Comparison of ENCODE assay signal across 9 mouse cellular contexts in the genomic region with DNA sequence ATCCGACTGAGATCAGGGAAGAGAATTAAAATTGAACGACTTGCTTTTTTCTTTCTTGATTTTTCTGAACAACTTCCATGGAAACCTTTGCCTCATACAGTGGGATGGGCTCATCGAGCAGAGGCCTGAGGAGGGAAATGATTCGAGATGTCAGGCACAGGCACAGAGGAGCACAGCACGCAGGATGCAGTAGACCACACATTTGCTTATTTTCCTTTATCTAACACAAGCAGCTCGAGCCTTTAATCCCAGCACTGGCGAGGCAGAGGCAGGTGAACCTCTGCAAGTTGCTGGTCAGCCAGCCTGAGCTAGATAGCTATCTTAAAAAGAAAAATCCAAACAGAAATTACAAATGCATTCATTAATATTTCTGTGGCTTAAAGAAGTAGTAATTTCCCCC. TPM values are rescaled to one million over a fixed set of nuclear protein-coding genes. Genes with fewer than 3 reads are reported as not detected.
DNase-seq lines count a peak whose midpoint lies in the region; ATAC-seq and TF ChIP-seq lines count a peak whose summit lies in the region.
"Had no signal": no experiment of that assay in that cellular context is flagged by ENCODE, and none has a peak within 500 bp of the region (broad histone marks: within the 10 kb centered on the region; RNA-seq: fewer than 3 reads in every experiment).

No protein-coding gene starts in this region.

- H3K27ac ChIP-seq in kidney, embryonic 14.5 days (ENCODE audit: low read depth, low read length) = no peak overlapping the region
- no peak overlapping the region for H3K27ac ChIP-seq in midbrain, embryonic 10.5 days (replicated peaks)

- H3K9me3 ChIP-seq in kidney, embryonic 14.5 days (ENCODE audit: control insufficient read depth, low read length) = no peaks in the 10 kb centered on the region
- no peaks in the 10 kb centered on the region for H3K9me3 ChIP-seq in G1E (replicated peaks)
- no peaks in the 10 kb centered on the region for H3K9me3 ChIP-seq in midbrain, embryonic 10.5 days (replicated peaks)

- H3K4me2 ChIP-seq in kidney, embryonic 14.5 days (replicated peaks; ENCODE audit: low read depth, low read length) = peak overlapping the region; percentile 87; the same call in 1 of the 2 replicates

- ATAC-seq in kidney, embryonic 14.5 days (ENCODE audit: low FRiP score, low TSS enrichment) = no peak
- ATAC-seq in G1E (ENCODE audit: extremely low read depth, insufficient number of reproducible peaks, low FRiP score, poor library complexity, severe bottlenecking) = peak; percentile 46
- peak; percentile 50 for ATAC-seq in erythroblast, adult 5-6 weeks (replicated peaks; ENCODE audit: low FRiP score, poor library complexity, severe bottlenecking)

- no peaks in the 10 kb centered on the region for H3K27me3 ChIP-seq in kidney, embryonic 14.5 days (ENCODE audit: control insufficient read depth, insufficient read depth, low read length)
- H3K27me3 ChIP-seq in G1E (ENCODE audit: insufficient read depth, low read length) = no peaks in the 10 kb centered on the region
- no peaks in the 10 kb centered on the region for H3K27me3 ChIP-seq in midbrain, embryonic 10.5 days (ENCODE audit: low read depth, poor library complexity, severe bottlenecking)

- peaks cover 16% of the 10 kb centered on the region for H3K4me1 ChIP-seq in kidney, embryonic 14.5 days (ENCODE audit: control insufficient read depth, insufficient read depth, low read length)
- peaks cover 49% of the 10 kb centered on the region for H3K4me1 ChIP-seq in G1E (ENCODE audit: insufficient read depth, low read depth, low read length)
- peaks cover 30% of the 10 kb centered on the region for H3K4me1 ChIP-seq in midbrain, embryonic 10.5 days

- no peak for TF ChIP-seq CTCF in G1E (IDR thresholded peaks at IDR 0.05; ENCODE audit: low read depth, low read length)

- WGBS in kidney, embryonic 14.5 days = 53% methylated on average over 7 of the region's 7 CpGs
- 48% methylated on average over 7 of the region's 7 CpGs for WGBS in midbrain, embryonic 10.5 days

- peaks cover 15% of the 10 kb centered on the region for H3K36me3 ChIP-seq in kidney, embryonic 14.5 days (ENCODE audit: control insufficient read depth, insufficient read depth, low read length)
- peaks cover 59% of the 10 kb centered on the region for H3K36me3 ChIP-seq in G1E (replicated peaks)
- peaks cover 21% of the 10 kb centered on the region for H3K36me3 ChIP-seq in midbrain, embryonic 10.5 days

- no peak for DNase-seq in kidney, adult 8-10 months
- DNase-seq in G1E (ENCODE audit: low spot score) = no peak
- no peak for DNase-seq in midbrain, embryonic 10.5 days (ENCODE audit: low spot score)
- DNase-seq in adrenal gland, postnatal 36 days = no peak
- DNase-seq in kidney, adult 11 months = no peak
- no peak for DNase-seq in cerebellum, adult 9-11 months
- DNase-seq: kidney, adult 2 months had no signal

- no peak overlapping the region for H3K4me3 ChIP-seq in kidney, embryonic 14.5 days (ENCODE audit: low read length)
- H3K4me3 ChIP-seq in G1E (ENCODE audit: low read depth, low read length) = peak overlapping the region; percentile 93; the same call in 1 of the 2 replicates
- H3K4me3 ChIP-seq in midbrain, embryonic 10.5 days = peak overlapping the region; percentile 94

- no peak overlapping the region for H3K9ac ChIP-seq in kidney, embryonic 14.5 days (ENCODE audit: low read depth, low read length)

RNA-seq across cellular contexts. Expression of a gene that starts 1.2 kb away (rescaled TPM):
- 21.1 and 25.6 TPM in 2 replicates for polyA plus RNA-seq in kidney, embryonic 14.5 days (2014; fragmentation: Nextera tagmentation; extraction: Ambion mirVana)
- 42.7 and 80.4 TPM in 2 replicates for total RNA-seq in G1E (2014; fragmentation: Nextera tagmentation)
- 37.6 and 38.1 TPM in 2 replicates for total RNA-seq in G1E (2017)
- 18.9 and 20.3 TPM in 2 replicates for polyA plus RNA-seq in G1E (2012)
- 17.3 and 43.0 TPM in 2 replicates for total RNA-seq in erythroblast, adult 5-6 weeks (2015; ENCODE audit: low replicate concordance)
- 44.7 and 97.2 TPM in 2 replicates for total RNA-seq in erythroblast, adult 5-6 weeks (2017; ENCODE audit: low replicate concordance)
- polyA plus RNA-seq in midbrain, embryonic 10.5 days (2016; fragmentation: Nextera tagmentation; extraction: Ambion mirVana) = 38.3 and 39.0 TPM in 2 replicates
- total RNA-seq in adrenal gland, postnatal 36 days (2021) = 1 to 10 TPM; 5.3 to 5.4 TPM

RNA-seq across cellular contexts. Expression of a gene that starts 39.0 kb away (rescaled TPM):
- polyA plus RNA-seq in kidney, embryonic 14.5 days (2014; fragmentation: Nextera tagmentation; extraction: Ambion mirVana) = 77.3 and 82.4 TPM in 2 replicates
- total RNA-seq in G1E (2014; fragmentation: Nextera tagmentation) = 148 and 165 TPM in 2 replicates
- 171 and 188 TPM in 2 replicates for total RNA-seq in G1E (2017)
- polyA plus RNA-seq in G1E (2012) = 3.5 and 5.1 TPM in 2 replicates
- total RNA-seq in erythroblast, adult 5-6 weeks (2015; ENCODE audit: low replicate concordance) = 21.5 and 55.1 TPM in 2 replicates
- 17.7 and 40.7 TPM in 2 replicates for total RNA-seq in erythroblast, adult 5-6 weeks (2017; ENCODE audit: low replicate concordance)
- 71.2 and 72.5 TPM in 2 replicates for polyA plus RNA-seq in midbrain, embryonic 10.5 days (2016; fragmentation: Nextera tagmentation; extraction: Ambion mirVana)
- 10 to 100 TPM; 47.5 to 57.9 TPM for total RNA-seq in adrenal gland, postnatal 36 days (2021)

RNA-seq across cellular contexts. Expression of a gene that starts 39.3 kb away (rescaled TPM):
- polyA plus RNA-seq in kidney, embryonic 14.5 days (2014; fragmentation: Nextera tagmentation; extraction: Ambion mirVana) = 18.8 and 27.7 TPM in 2 replicates
- total RNA-seq in G1E (2014; fragmentation: Nextera tagmentation) = 34.7 and 64.8 TPM in 2 replicates
- total RNA-seq in G1E (2017) = 30.1 and 32.6 TPM in 2 replicates
- polyA plus RNA-seq in G1E (2012) = 19.9 and 20.8 TPM in 2 replicates
- total RNA-seq in erythroblast, adult 5-6 weeks (2015; ENCODE audit: low replicate concordance) = 413 and 554 TPM in 2 replicates
- total RNA-seq in erythroblast, adult 5-6 weeks (2017; ENCODE audit: low replicate concordance) = 1,329 and 2,083 TPM in 2 replicates
- polyA plus RNA-seq in midbrain, embryonic 10.5 days (2016; fragmentation: Nextera tagmentation; extraction: Ambion mirVana) = 49.5 and 53.0 TPM in 2 replicates
- 10 to 100 TPM; 33.6 to 49.3 TPM for total RNA-seq in adrenal gland, postnatal 36 days (2021)

RNA-seq across cellular contexts. Expression of a gene that starts 42.5 kb away (rescaled TPM):
- 160 and 167 TPM in 2 replicates for polyA plus RNA-seq in kidney, embryonic 14.5 days (2014; fragmentation: Nextera tagmentation; extraction: Ambion mirVana)
- total RNA-seq in G1E (2014; fragmentation: Nextera tagmentation) (573 and 598 TPM in 2 replicates), G1E (2017) (239 and 264 TPM in 2 replicates)
- 42.3 and 43.9 TPM in 2 replicates for polyA plus RNA-seq in G1E (2012)
- 240 and 267 TPM in 2 replicates for total RNA-seq in erythroblast, adult 5-6 weeks (2015; ENCODE audit: low replicate concordance)
- total RNA-seq in erythroblast, adult 5-6 weeks (2017; ENCODE audit: low replicate concordance) = 214 and 284 TPM in 2 replicates
- 109 and 119 TPM in 2 replicates for polyA plus RNA-seq in midbrain, embryonic 10.5 days (2016; fragmentation: Nextera tagmentation; extraction: Ambion mirVana)
- 100 to 1,000 TPM; 220 to 271 TPM for total RNA-seq in adrenal gland, postnatal 36 days (2021)

RNA-seq across cellular contexts. Expression of a gene that starts 43.0 kb away (rescaled TPM):
- 90.5 and 128 TPM in 2 replicates for polyA plus RNA-seq in kidney, embryonic 14.5 days (2014; fragmentation: Nextera tagmentation; extraction: Ambion mirVana)
- total RNA-seq in G1E (2014; fragmentation: Nextera tagmentation) (193 and 200 TPM in 2 replicates), G1E (2017) (275 and 327 TPM in 2 replicates)
- polyA plus RNA-seq in G1E (2012) = 631 and 715 TPM in 2 replicates
- 30.5 and 37.1 TPM in 2 replicates for total RNA-seq in erythroblast, adult 5-6 weeks (2015; ENCODE audit: low replicate concordance)
- total RNA-seq in erythroblast, adult 5-6 weeks (2017; ENCODE audit: low replicate concordance) = 30.8 and 49.3 TPM in 2 replicates
- 145 and 162 TPM in 2 replicates for polyA plus RNA-seq in midbrain, embryonic 10.5 days (2016; fragmentation: Nextera tagmentation; extraction: Ambion mirVana)
- 100 to 1,000 TPM; 107 to 120 TPM for total RNA-seq in adrenal gland, postnatal 36 days (2021)

Comparison
In these comparisons a context has a peak if more than half of its experiments do, and no peak if none do; other contexts are left out.
1. RNA of a gene that starts 39.3 kb away (total RNA-seq): 413 to 2,083 TPM in erythroblast, adult 5-6 weeks; 30.1 to 64.8 TPM in G1E and 33.6 to 49.3 TPM in adrenal gland, postnatal 36 days; every median in the first group is over 4 times any median in the second.